Mouse (Mus musculus) intestine, embryonic 16.5 days (tissue): ENCODE data around the gene Dmd. TPM values are rescaled to one million over a fixed set of nuclear protein-coding genes. Genes with fewer than 3 reads are reported as not detected.

ENCODE experiments used
- ATAC-seq: fragments of 200-750 bp; cut with Nextera tagmentation; 2 replicates; pipeline ENCODE4 v1.8.0; 2017; ENCODE audit warnings: moderate TSS enrichment, moderate library complexity
- H3K27ac ChIP-seq: fragments of 300-500 bp; sonication (generic); 2 replicates; pipeline ENCODE4 v1.5.1; 2014; ENCODE audit warnings: mild to moderate bottlenecking, low read length
- H3K27me3 ChIP-seq: fragments of 300-500 bp; sonication (generic); replicated peaks from 2 replicates; pipeline ENCODE4 v1.6.1; 2014; ENCODE audit warnings: low read length, control low read depth, mixed read lengths; ENCODE audit not compliant: control insufficient read depth, insufficient read depth
- H3K36me3 ChIP-seq: fragments of 300-500 bp; sonication (generic); 2 replicates; pipeline ENCODE4 v1.6.1; 2014; ENCODE audit warnings: low read length, control low read depth; ENCODE audit not compliant: control insufficient read depth, insufficient read depth
- H3K4me1 ChIP-seq: fragments of 300-500 bp; sonication (generic); 2 replicates; pipeline ENCODE4 v1.6.1; 2014; ENCODE audit warnings: low read length, control low read depth, mixed read lengths; ENCODE audit not compliant: control insufficient read depth, insufficient read depth
- H3K4me2 ChIP-seq: fragments of 300-500 bp; sonication (generic); 2 replicates; pipeline ENCODE4 v1.6.1; 2014; ENCODE audit warnings: low read depth, low read length, control low read depth
- H3K4me3 ChIP-seq: fragments of 300-500 bp; sonication (generic); 2 replicates; pipeline ENCODE4 v1.5.1; 2014; ENCODE audit warnings: mild to moderate bottlenecking, low read length
- H3K9ac ChIP-seq: fragments of 300-500 bp; sonication (generic); 2 replicates; pipeline ENCODE4 v1.6.1; 2014; ENCODE audit warnings: low read depth, low read length
- H3K9me3 ChIP-seq: fragments of 300-500 bp; sonication (generic); 2 replicates; pipeline ENCODE4 v1.6.1; 2016; ENCODE audit warnings: low read length, control low read depth; ENCODE audit not compliant: control insufficient read depth
- WGBS: fragments of 180-500 bp; shearing (Covaris S2); extraction: QIAGEN DNeasy Blood & Tissue Kit; methylation state at CpG from one replicate; pipeline ENCODE4 v1.1.7; 2014; 5-methylcytosine and 5-hydroxymethylcytosine counted together
- polyA plus RNA-seq: library from polyadenylated mRNA; unstranded; fragments of >200 nt; fragmentation: Nextera tagmentation; extraction: Ambion mirVana; gene quantifications from 2 replicates; pipeline ENCODE4 v1.2.1, GENCODE M21; 2015

Gene Dmd
- polyA plus RNA-seq, 1 experiment from 2014 or later, result 22.1 TPM

- no peak overlapping the region for H3K9ac ChIP-seq
- no peak for ATAC-seq
- H3K27ac ChIP-seq, result no peak overlapping the region
- no peaks in the 10 kb centered on the region for H3K36me3 ChIP-seq
- no peak overlapping the region for H3K4me3 ChIP-seq
- no peak overlapping the region for H3K4me2 ChIP-seq
- no peaks in the 10 kb centered on the region for H3K4me1 ChIP-seq
- no peaks in the 10 kb centered on the region for H3K27me3 ChIP-seq
- 70% methylated on average over 2 of the region's 2 CpGs for WGBS
- H3K9me3 ChIP-seq, result no peaks in the 10 kb centered on the region
These were observed 2222.6 kb downstream of the Dmd start for GRCm38 (mm10) chrX:85171264-85171663.

- H3K27me3 ChIP-seq, result no peaks in the 10 kb centered on the region
- ATAC-seq, result no peak
- H3K9me3 ChIP-seq, result no peaks in the 10 kb centered on the region
- no peak overlapping the region for H3K4me3 ChIP-seq
- 41% methylated on average over 2 of the region's 2 CpGs for whole genome bisulfite sequencing
- H3K27ac ChIP-seq, result no peak overlapping the region
- no peaks in the 10 kb centered on the region for H3K36me3 ChIP-seq
- no peak overlapping the region for H3K9ac ChIP-seq
- H3K4me1 ChIP-seq, result no peaks in the 10 kb centered on the region
- H3K4me2 ChIP-seq, result no peak overlapping the region
These were observed 2238.9 kb downstream of the Dmd start for GRCm38 (mm10) chrX:85187565-85187964.

GRCm38 (mm10) chrX:85193856-85194255, 2245.2 kb downstream of the Dmd start:
- no peaks in the 10 kb centered on the region for H3K27me3 ChIP-seq
- no peak overlapping the region for H3K27ac ChIP-seq
- no peak overlapping the region for H3K9ac ChIP-seq
- H3K4me1 ChIP-seq, result no peaks in the 10 kb centered on the region
- no peaks in the 10 kb centered on the region for H3K36me3 ChIP-seq
- H3K4me3 ChIP-seq, result no peak overlapping the region
- no peaks in the 10 kb centered on the region for H3K9me3 ChIP-seq
- ATAC-seq, result no peak
- no peak overlapping the region for H3K4me2 ChIP-seq

- no peaks in the 10 kb centered on the region for H3K27me3 ChIP-seq
- no peak for ATAC-seq
- WGBS, result 88% methylated on average over 5 of the region's 5 CpGs
- no peak overlapping the region for H3K4me2 ChIP-seq
- no peaks in the 10 kb centered on the region for H3K9me3 ChIP-seq
- H3K9ac ChIP-seq, result no peak overlapping the region
- H3K4me3 ChIP-seq, result no peak overlapping the region
- H3K36me3 ChIP-seq, result no peaks in the 10 kb centered on the region
- H3K27ac ChIP-seq, result no peak overlapping the region
- H3K4me1 ChIP-seq, result no peaks in the 10 kb centered on the region
These were observed 2249.0 kb downstream of the Dmd start for GRCm38 (mm10) chrX:85197688-85198087.

GRCm38 (mm10) chrX:85199398-85199797, 2250.7 kb downstream of the Dmd start:
- 78% methylated on average over 3 of the region's 3 CpGs for WGBS
- no peak for ATAC-seq
- H3K4me2 ChIP-seq, result no peak overlapping the region
- H3K9ac ChIP-seq, result no peak overlapping the region
- H3K36me3 ChIP-seq, result no peaks in the 10 kb centered on the region
- H3K9me3 ChIP-seq, result no peaks in the 10 kb centered on the region
- H3K4me3 ChIP-seq, result no peak overlapping the region
- H3K27ac ChIP-seq, result no peak overlapping the region
- H3K27me3 ChIP-seq, result no peaks in the 10 kb centered on the region
- no peaks in the 10 kb centered on the region for H3K4me1 ChIP-seq

- Histone ChIP-seq H3K4me2 (no peak overlapping the region), H3K9me3 (no peaks in the 10 kb centered on the region), H3K4me1 (no peaks in the 10 kb centered on the region), H3K4me3 (no peak overlapping the region), H3K27ac (no peak overlapping the region), H3K36me3 (no peaks in the 10 kb centered on the region), H3K27me3 (no peaks in the 10 kb centered on the region), H3K9ac (no peak overlapping the region)
- WGBS, result 89% methylated on average over 2 of the region's 2 CpGs
- no peak for ATAC-seq
These were observed 2258.3 kb downstream of the Dmd start for GRCm38 (mm10) chrX:85207001-85207400.

- no peak overlapping the region for H3K4me3 ChIP-seq
- H3K27me3 ChIP-seq, result no peaks in the 10 kb centered on the region
- no peaks in the 10 kb centered on the region for H3K9me3 ChIP-seq
- H3K4me2 ChIP-seq, result no peak overlapping the region
- H3K4me1 ChIP-seq, result no peaks in the 10 kb centered on the region
- no peak overlapping the region for H3K27ac ChIP-seq
- no peak for ATAC-seq
- no peak overlapping the region for H3K9ac ChIP-seq
- no peaks in the 10 kb centered on the region for H3K36me3 ChIP-seq
These were observed 2278.2 kb downstream of the Dmd start for GRCm38 (mm10) chrX:85226883-85227282.

- no peak for ATAC-seq
- H3K4me1 ChIP-seq, result no peaks in the 10 kb centered on the region
- no peaks in the 10 kb centered on the region for H3K27me3 ChIP-seq
- H3K4me3 ChIP-seq, result no peak within 1 kb of the TSS
- 91% methylated on average over 2 of the region's 2 CpGs for WGBS
- H3K9ac ChIP-seq, result no peak within 1 kb of the TSS
- H3K4me2 ChIP-seq, result no peak within 1 kb of the TSS
- H3K9me3 ChIP-seq, result no peaks in the 10 kb centered on the region
- no peaks in the 10 kb centered on the region for H3K36me3 ChIP-seq
- no peak within 1 kb of the TSS for H3K27ac ChIP-seq
These were observed 2300.7 kb downstream of the Dmd start, which contains the start of gene Fthl17a for GRCm38 (mm10) chrX:85249379-85249778. Gene Fthl17a, plus strand, starts transcription at chrX:85249679.
